Mouse (Mus musculus) cortical plate, adult 2 months (tissue): ENCODE measurements around the gene Ncdn.

Experiments used
- CTCF ChIP-seq: fragments of 200-500 bp; IDR thresholded peaks from 2 replicates; pipeline ENCODE4 v1.5.1; 2011; ENCODE audit warnings: mild to moderate bottlenecking, control low read depth, low read length; ENCODE audit not compliant: insufficient read depth; ENCODE audit errors: extremely low read depth
- POLR2A ChIP-seq: fragments of 200-500 bp; IDR thresholded peaks from 2 replicates; pipeline ENCODE4 v1.6.1; 2011; ENCODE audit warnings: mild to moderate bottlenecking, low read length, control low read depth; ENCODE audit not compliant: insufficient read depth; ENCODE audit errors: extremely low read depth

- no peak for TF ChIP-seq POLR2A
- no peak for TF ChIP-seq CTCF
Measured at GRCm38 (mm10) chr4:126779826-126780775, 26.9 kb upstream of the Ncdn start.
